Mouse (Mus musculus) hindbrain, postnatal 0 days (tissue): ENCODE results near the gene Ano6. TPM values are rescaled to one million over a fixed set of nuclear protein-coding genes. Genes with fewer than 3 reads are reported as not detected.
A peak's percentile ranks its signal among the peaks of the same experiment; 100 is the strongest.

Experiments
- ATAC-seq: fragments of 200-750 bp; cut with Nextera tagmentation; 2 replicates; pipeline ENCODE4 v1.8.0; 2017; ENCODE audit warnings: mild to moderate bottlenecking, moderate TSS enrichment, moderate library complexity
- DNase-seq: peaks from one replicate; pipeline ENCODE4 v3.0.0-alpha.2; 2015; ENCODE audit warnings: low spot score
- H3K27ac ChIP-seq: fragments of 300-500 bp; sonication (generic); 2 replicates; pipeline ENCODE4 v1.5.1; 2014; ENCODE audit warnings: mild to moderate bottlenecking
- H3K27me3 ChIP-seq: fragments of 300-500 bp; sonication (generic); 2 replicates; pipeline ENCODE4 v1.6.1; 2014; ENCODE audit warnings: low read length, mixed read lengths; ENCODE audit not compliant: insufficient read depth
- H3K36me3 ChIP-seq: fragments of 300-500 bp; sonication (generic); 2 replicates; pipeline ENCODE4 v1.6.1; 2014; ENCODE audit warnings: low read length, mixed read lengths; ENCODE audit not compliant: insufficient read depth
- H3K4me1 ChIP-seq: fragments of 300-500 bp; sonication (generic); 2 replicates; pipeline ENCODE4 v1.6.1; 2014; ENCODE audit warnings: antibody characterized with exemption, low read length, mixed read lengths; ENCODE audit not compliant: insufficient read depth
- H3K4me2 ChIP-seq: fragments of 300-500 bp; sonication (generic); 2 replicates; pipeline ENCODE4 v1.6.1; 2014; ENCODE audit warnings: low read depth, mild to moderate bottlenecking, low read length, moderate library complexity, mixed read lengths
- H3K4me3 ChIP-seq: fragments of 300-500 bp; sonication (generic); 2 replicates; pipeline ENCODE4 v1.5.1; 2014; ENCODE audit warnings: low read length
- H3K9ac ChIP-seq: fragments of 300-500 bp; sonication (generic); replicated peaks from 2 replicates; pipeline ENCODE4 v1.6.1; 2014; ENCODE audit warnings: mild to moderate bottlenecking, low read length, moderate library complexity, mixed read lengths
- H3K9me3 ChIP-seq: fragments of 300-500 bp; sonication (generic); 2 replicates; pipeline ENCODE4 v1.6.1; 2016; ENCODE audit warnings: low read length, mixed read lengths
- CTCF ChIP-seq: IDR thresholded peaks from 2 replicates; pipeline ENCODE4 v1.5.1; 2016; ENCODE audit warnings: antibody characterized with exemption, control low read depth, low read depth
- whole genome bisulfite sequencing: fragments of 180-500 bp; shearing (Covaris S2); extraction: QIAGEN DNeasy Blood & Tissue Kit; methylation state at CpG from one replicate; pipeline ENCODE4 v1.1.7; 2014; 5-methylcytosine and 5-hydroxymethylcytosine counted together
- polyA plus RNA-seq: library from polyadenylated mRNA; unstranded; fragments of >200 nt; fragmentation: Nextera tagmentation; extraction: Ambion mirVana; gene quantifications from 2 replicates; pipeline ENCODE4 v1.2.1, GENCODE M21; 2015
- total RNA-seq: library from RNA; depleted of rRNA; stranded (reverse); fragments of >200 nt; gene quantifications from 2 replicates; pipeline ENCODE4 v1.2.3, GENCODE M21; 2014

Gene Ano6
- total and polyA plus RNA-seq, 2 experiments from 2014 or later, result 19.2 to 34.3 TPM

DNA sequence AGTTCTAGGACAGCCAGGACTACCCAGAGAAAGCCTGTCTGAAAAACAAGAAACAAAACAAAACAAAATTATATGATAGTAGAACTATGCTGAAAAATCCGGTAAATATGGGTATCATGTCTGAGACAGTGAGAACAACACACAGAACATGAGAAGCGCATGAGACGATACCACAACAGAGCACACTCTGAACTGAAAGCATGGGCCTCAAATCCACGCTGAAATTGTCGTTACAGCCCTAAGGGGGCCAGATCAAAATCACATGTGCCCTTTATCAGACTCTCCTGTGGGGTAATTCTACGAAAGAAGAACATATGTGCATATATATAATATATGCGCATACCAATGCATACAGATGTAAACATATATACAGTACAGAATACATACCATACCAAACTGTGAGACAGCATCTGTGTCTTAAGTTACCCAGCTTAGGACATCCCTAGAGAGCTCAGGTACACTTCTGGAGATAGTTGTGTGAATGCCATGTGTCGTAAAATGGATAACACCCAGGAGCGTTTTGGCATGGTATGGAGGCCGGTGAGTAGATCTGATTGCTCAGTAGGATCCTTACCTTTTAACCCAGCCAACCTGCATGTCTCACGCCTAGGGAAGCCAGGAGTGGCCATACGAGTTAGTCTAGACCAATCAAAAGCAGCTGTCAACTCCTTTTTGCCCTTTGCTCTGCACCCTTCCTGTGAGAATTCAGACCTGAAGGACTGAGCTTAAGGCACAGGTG lies 31.8 kb upstream of the Ano6 start:
- 86% methylated on average over 12 of the region's 12 CpGs for WGBS
- DNase-seq, result no peak
- Histone ChIP-seq H3K9ac (no peak overlapping the region), H3K9me3 (no peaks in the 10 kb centered on the region), H3K27ac (no peak overlapping the region), H3K27me3 (no peaks in the 10 kb centered on the region), H3K4me1 (no peaks in the 10 kb centered on the region), H3K4me2 (no peak overlapping the region), H3K36me3 (no peaks in the 10 kb centered on the region), H3K4me3 (no peak overlapping the region)
- TF ChIP-seq CTCF, result no peak
- ATAC-seq, result no peak

- DNase-seq (no peak), ATAC-seq (no peak)
- no peak overlapping the region for H3K27ac ChIP-seq
- no peak overlapping the region for H3K4me2 ChIP-seq
- no peaks in the 10 kb centered on the region for H3K9me3 ChIP-seq
- no peaks in the 10 kb centered on the region for H3K36me3 ChIP-seq
- H3K4me3 ChIP-seq, result no peak overlapping the region
- no peaks in the 10 kb centered on the region for H3K4me1 ChIP-seq
- TF ChIP-seq CTCF, result no peak
- WGBS, result 71% methylated on average over 6 of the region's 6 CpGs
- H3K27me3 ChIP-seq, result no peaks in the 10 kb centered on the region
- no peak overlapping the region for H3K9ac ChIP-seq
These were observed 30.8 kb upstream of the Ano6 start for GRCm38 (mm10) chr15:95759857-95760256.

DNA sequence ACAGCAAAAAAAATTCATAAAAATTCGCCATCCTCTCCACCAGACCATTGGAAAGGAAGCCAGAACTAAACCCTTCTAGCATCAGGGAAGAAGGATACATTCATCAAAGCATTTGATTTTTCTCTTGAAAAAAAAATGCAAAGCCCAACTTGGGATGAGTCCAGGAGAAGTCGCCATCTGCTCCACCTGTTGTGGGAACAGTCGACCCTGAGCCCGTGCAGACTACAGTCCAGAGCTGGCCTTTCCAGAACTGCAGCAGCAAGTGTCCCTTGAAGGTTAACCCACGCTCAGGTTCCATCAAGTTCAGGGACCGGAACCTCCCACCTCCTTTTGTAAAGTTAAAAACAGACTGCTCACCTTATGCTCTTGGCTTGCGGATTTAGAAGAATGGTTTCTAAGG lies 29.2 kb upstream of the Ano6 start:
- Histone ChIP-seq H3K4me2 (no peak overlapping the region), H3K36me3 (no peaks in the 10 kb centered on the region), H3K4me3 (no peak overlapping the region), H3K27ac (no peak overlapping the region), H3K4me1 (no peaks in the 10 kb centered on the region), H3K27me3 (no peaks in the 10 kb centered on the region), H3K9me3 (no peaks in the 10 kb centered on the region), H3K9ac (no peak overlapping the region)
- ATAC-seq (no peak), DNase-seq (no peak)
- TF ChIP-seq CTCF, result no peak
- WGBS, result 70% methylated on average over 7 of the region's 7 CpGs

GRCm38 (mm10) chr15:95762661-95763303 lies 27.9 kb upstream of the Ano6 start:
- Histone ChIP-seq H3K9me3 (no peaks in the 10 kb centered on the region), H3K9ac (no peak overlapping the region), H3K4me3 (no peak overlapping the region), H3K4me1 (no peaks in the 10 kb centered on the region), H3K27ac (no peak overlapping the region), H3K36me3 (no peaks in the 10 kb centered on the region), H3K4me2 (no peak overlapping the region), H3K27me3 (no peaks in the 10 kb centered on the region)
- WGBS, result 36% methylated on average over 12 of the region's 12 CpGs
- DNase-seq (peak; percentile 88), ATAC-seq (peak; percentile 80; the same call in 1 of the 2 replicates)
- peak; percentile 90 for TF ChIP-seq CTCF

GRCm38 (mm10) chr15:95763464-95763863 lies 27.2 kb upstream of the Ano6 start:
- no peak overlapping the region for H3K4me3 ChIP-seq
- H3K27me3 ChIP-seq, result no peaks in the 10 kb centered on the region
- H3K36me3 ChIP-seq, result no peaks in the 10 kb centered on the region
- H3K9ac ChIP-seq, result no peak overlapping the region
- no peaks in the 10 kb centered on the region for H3K9me3 ChIP-seq
- H3K4me2 ChIP-seq, result no peak overlapping the region
- H3K4me1 ChIP-seq, result no peaks in the 10 kb centered on the region
- DNase-seq (no peak), ATAC-seq (no peak)
- no peak overlapping the region for H3K27ac ChIP-seq
- TF ChIP-seq CTCF, result no peak
- 53% methylated on average over 6 of the region's 6 CpGs for WGBS

DNA sequence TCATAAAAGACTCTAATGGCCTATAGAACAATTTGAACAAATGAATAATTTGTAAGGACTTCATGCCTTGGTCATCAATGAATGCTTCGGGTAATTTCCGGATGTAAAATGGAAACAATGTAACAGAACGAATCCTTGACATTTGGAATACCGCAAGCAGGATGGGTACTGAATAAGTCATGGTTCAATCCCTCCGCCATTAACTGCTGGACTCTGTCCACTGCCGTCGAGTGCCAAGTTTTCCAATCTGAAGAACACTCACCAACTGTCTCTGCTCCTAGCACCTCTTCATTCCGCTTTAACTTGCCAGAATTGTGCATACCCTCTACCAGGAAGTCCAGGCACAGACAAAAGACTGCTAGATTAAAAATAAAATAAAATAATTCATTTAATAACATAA lies 25.4 kb upstream of the Ano6 start:
- H3K4me1 ChIP-seq, result no peaks in the 10 kb centered on the region
- 61% methylated on average over 8 of the region's 8 CpGs for WGBS
- no peaks in the 10 kb centered on the region for H3K36me3 ChIP-seq
- H3K27me3 ChIP-seq, result no peaks in the 10 kb centered on the region
- no peak overlapping the region for H3K4me2 ChIP-seq
- H3K4me3 ChIP-seq, result no peak overlapping the region
- H3K9me3 ChIP-seq, result no peaks in the 10 kb centered on the region
- no peak overlapping the region for H3K27ac ChIP-seq
- TF ChIP-seq CTCF, result no peak
- ATAC-seq (no peak), DNase-seq (no peak)
- no peak overlapping the region for H3K9ac ChIP-seq

DNA sequence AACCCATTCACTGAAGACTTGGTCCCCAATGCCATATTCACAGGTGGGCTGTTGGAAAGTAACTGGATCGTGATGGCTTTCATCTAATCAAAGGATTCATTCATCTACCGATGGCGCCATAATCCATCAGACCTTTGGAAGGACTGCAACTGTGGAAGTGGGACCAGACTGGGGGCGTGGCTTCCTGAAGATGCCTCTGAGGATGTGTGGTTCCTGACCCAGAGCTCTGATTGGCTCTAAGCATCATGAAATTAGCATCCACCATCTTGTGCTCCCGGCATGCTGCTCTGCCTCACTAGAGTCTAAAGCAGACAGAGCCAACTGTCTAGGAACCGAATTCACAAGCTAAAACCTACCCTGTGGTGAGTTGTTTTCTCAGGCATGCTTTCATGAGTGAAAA lies 24.7 kb upstream of the Ano6 start:
- 86% methylated on average over 6 of the region's 6 CpGs for WGBS

More for the DNA sequence above, 24.7 kb upstream of the Ano6 start:
- DNase-seq (no peak), ATAC-seq (no peak)
- Histone ChIP-seq H3K27ac (no peak overlapping the region), H3K4me1 (no peaks in the 10 kb centered on the region), H3K4me2 (no peak overlapping the region), H3K27me3 (no peaks in the 10 kb centered on the region), H3K36me3 (no peaks in the 10 kb centered on the region), H3K9me3 (no peaks in the 10 kb centered on the region), H3K9ac (no peak overlapping the region), H3K4me3 (no peak overlapping the region)
- TF ChIP-seq CTCF, result no peak
